Mouse (Mus musculus) activated CD4-positive, CD25-positive, alpha-beta regulatory T cell, adult 4 months (primary cell): ENCODE results near the gene Gprin1. TPM values are rescaled to one million over a fixed set of nuclear protein-coding genes. Genes with fewer than 3 reads are reported as not detected.

Source experiments
- ATAC-seq: one replicate; pipeline ENCODE4 v1.8.0; 2017
- polyA plus RNA-seq, 2 experiments: library from polyadenylated mRNA; unstranded; fragments of 100-300 nt; shearing (Covaris generic); gene quantifications; one replicate each; pipeline ENCODE4 v1.2.1; 2017

Gene Gprin1
- polyA plus RNA-seq, 2 experiments from 2014 or later: not detected

DNA sequence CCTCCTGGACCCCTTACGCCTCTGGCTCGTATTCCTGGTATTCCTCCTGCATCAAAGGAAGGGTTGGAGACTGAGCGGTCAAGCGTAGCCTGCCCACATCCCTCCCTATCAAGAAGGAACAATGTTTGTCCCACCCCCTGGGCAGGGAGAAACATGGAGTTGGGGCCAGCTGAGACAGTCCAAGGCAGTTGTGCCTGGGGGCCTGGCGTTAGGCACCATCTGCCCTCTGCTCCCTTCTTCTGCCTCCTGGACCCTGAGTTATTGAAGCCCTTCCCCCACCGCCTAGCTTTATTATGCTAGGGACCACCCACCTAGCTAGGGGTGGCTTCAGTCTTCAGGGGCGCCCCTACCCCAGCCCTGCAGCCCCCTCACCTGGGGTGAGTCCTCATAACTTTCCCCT lies 9.8 kb upstream of the Gprin1 start:
- no peak for ATAC-seq

DNA sequence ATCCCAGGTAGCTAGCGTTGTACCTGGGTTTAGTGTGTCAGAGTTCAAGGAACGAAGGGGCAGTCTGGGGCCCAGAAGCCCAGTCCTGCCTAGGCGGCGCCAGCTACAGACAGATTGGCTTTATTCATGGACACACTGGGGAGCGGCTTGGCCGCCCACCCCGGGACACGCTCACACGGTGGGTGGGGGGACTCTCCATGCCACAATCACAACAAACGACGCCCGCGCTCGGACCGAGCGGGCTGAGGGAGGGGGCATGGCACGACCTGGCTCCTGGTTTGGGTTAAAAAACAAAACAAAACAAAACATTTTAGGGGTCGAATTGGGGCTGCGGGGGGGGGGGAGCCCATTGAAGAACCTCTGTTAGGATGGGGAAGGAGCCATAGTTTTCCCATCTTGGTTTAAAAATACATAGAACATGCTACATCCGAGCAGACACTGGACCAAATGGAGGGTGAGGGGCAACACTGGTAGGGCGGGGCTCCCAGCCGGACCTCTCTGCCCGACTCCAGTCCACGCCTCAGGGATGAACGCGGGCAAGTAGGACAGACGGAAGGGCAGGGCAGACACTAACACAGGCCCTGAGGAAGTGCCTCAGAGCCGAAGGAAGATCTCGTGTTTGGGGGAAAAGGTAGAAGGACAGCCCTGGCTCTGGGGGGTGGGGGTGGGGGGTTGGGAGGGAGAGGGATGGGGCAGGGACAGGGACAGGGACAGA lies 9.2 kb upstream of the Gprin1 start:
- no peak for ATAC-seq

DNA sequence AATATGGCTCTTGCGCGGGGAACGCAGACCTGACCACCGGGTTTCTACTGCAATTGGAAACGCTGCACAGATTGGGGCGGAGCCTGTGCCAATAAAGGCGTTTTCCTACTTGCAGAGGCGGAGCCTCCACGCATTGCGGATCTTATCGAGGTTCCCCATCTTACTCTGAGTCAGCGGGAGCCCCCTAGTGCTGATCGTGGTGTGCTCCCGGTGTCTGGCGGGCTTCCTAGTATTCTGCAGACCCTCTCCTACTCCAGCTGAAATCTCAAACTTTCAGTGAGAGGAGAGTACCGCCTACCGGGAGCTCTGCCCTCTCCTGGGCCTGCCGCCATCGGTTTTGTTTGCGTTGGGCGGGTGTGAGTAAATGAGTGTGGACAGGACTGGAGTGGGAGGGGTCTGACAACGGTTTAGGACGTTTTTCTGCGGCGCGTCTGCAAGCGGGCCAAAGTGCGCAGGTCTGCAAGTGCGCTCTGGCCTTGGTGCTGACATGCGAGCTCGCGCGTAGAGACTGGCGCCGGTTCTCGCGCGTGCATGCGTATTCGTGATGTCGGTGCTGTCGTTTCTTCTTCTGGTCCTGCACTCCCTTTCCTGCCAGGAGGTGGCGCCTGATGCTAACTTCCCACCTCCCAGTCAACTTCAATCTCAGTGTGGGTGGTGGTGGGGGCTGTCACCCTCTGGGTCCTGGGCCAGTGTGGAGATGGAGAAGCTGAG lies 8.5 kb upstream of the Gprin1 start:
- peak; percentile 32 for ATAC-seq

- ATAC-seq: no peak
These were observed 7.6 kb upstream of the Gprin1 start for GRCm38 (mm10) chr13:54757093-54757830.

DNA sequence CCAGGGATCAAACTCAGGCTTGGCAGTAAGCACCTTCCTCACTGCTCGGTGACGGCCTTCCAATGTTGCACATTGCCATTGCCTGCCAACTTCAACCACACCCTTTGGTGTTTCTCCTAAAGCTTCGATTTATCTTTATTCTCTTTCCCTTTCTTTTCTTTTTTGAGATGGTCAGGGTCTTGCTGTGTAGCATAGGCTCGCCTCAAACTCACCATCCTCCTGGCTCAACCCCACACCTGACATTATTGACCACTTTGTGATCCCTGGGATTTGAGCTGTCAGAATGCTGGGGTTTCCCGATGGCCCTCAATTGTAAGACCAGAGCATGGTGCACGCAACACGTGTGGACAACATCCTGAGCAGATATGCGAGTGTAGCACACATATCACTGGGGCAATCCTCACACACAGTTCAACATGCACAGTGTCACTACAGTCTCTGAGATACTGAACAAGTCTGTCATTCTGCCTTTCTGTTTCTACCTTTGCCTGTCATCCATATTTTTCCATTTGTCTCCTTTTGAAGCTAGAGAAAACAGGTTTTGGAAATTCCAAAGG lies 6.6 kb upstream of the Gprin1 start:
- ATAC-seq: no peak

DNA sequence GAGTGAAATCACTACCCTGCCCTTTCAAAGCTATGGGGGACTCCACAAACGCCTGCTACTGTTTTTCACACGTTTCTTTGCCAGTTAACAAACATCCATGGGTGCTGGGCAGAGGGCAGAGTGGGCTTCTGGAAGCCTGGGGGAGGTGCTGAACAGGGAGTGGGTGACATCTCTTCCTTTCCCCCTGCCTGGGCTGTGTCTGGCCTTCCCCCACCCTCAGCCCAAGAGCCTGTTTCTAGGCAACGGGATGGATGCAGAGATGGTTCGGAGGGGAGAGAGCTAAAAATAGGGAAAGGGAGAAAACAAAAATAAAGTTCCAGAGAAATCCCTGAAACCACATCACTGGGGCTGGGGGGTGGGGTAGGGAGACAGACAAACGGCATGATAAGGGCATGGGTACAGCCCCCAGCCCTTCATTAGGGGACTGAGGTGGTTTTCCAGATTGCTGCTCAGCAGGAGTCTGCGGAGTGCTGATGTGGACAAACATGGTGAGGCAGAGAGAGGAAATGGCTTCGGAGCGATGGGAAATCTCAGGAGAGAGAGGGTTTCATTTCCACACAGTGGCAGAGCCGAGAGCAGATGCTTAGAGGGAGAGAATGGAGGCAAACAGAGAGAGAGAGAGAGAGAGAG lies 5.6 kb upstream of the Gprin1 start:
- no peak for ATAC-seq

GRCm38 (mm10) chr13:54754169-54755080 lies 4.8 kb upstream of the Gprin1 start:
- no peak for ATAC-seq

DNA sequence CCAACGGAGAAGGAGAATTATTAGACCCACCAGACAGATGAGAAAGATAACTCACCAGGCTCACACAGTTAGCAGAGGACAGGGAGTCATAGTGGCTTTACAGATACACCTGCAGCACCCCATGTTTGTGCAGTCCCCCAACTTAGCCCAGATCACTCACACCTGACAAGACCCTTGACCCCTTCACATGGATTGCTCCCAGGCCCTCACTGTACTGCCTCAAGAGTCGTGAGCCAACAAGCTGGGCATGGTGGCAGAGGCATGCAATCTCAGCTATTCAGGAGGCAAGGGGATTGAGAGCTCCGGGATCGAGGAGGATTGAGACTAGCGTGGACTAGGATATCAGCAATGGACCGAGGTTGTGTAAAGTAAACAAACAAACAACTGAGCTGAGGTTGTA lies 4.1 kb upstream of the Gprin1 start:
- ATAC-seq: no peak

GRCm38 (mm10) chr13:54752656-54753055 lies 3.0 kb upstream of the Gprin1 start:
- ATAC-seq: no peak

DNA sequence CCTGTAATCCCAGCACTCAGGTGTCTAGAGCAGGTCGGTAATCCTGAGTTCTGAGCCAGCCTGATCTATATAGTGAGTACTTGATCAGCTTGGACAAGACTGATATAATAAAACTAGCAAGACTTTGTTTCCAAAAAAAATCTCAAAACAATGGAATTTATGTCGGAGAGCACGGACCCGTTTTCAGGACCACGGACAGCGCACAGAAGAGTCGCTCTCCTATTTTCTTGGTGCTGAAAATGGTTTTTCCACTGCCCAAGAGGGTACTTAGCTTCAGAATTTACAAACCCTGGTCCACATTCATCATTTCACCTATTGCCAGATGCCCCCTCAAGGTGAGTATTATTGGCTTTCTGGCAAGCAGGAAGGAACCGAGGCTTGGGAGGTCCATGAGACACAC lies 1.0 kb upstream of the Gprin1 start:
- ATAC-seq: no peak

DNA sequence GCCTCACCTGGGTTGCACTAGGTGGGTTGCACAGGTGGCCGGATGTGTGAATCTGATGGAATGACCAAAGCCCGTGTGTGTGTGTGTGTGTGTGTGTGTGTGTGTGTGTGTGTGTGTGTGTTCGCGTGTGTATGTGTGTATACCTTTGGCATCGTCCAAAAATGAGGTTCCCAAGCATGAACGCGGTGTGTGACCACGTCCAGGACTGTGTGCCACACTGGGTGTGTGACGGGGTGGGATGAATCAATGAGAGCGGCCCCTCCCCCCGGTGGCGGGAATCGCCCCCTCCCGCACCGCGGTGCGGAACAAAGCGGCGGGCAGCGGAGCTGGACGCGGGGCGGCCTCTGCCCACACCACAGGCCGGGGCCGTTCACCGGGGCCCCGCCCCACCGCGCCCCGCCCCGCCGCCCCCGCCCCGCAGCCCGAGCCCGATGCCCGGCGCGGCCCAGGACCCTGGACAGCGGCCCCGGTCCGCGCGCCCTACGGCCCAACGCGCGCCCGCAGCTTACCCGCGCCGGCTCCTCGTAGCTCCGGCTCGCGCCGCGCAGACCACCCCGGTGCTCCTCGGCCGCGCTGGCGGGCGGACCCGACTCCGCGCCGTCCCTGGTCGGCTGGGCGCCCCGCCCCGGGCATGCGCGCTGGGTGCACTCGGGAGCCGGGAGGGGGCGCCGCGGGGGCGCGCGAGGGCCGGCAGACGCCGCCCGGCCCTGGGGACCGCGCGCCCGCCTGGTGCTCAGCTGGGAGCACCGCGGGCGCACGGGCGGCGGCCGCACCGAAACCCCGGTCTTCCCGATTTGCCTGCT lies 412 bp downstream of the Gprin1 start:
- ATAC-seq: no peak

DNA sequence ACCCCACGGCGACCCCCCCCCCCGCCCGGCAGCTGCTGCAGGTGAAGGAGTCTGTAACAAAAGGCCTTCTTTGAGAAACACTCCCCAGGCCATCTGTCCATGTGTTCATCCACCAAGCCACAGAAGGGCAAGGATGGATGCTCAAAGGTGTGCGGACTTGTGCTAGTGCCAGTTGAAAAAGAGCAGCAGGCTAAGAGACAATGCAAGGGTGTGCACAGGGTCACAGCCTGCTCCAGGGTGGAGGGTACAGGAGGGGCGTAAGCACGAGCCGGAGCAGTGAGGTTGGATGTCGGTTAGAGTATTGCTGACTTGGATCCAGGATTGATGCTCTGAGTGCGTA lies 983 bp downstream of the Gprin1 start:
- ATAC-seq: no peak

DNA sequence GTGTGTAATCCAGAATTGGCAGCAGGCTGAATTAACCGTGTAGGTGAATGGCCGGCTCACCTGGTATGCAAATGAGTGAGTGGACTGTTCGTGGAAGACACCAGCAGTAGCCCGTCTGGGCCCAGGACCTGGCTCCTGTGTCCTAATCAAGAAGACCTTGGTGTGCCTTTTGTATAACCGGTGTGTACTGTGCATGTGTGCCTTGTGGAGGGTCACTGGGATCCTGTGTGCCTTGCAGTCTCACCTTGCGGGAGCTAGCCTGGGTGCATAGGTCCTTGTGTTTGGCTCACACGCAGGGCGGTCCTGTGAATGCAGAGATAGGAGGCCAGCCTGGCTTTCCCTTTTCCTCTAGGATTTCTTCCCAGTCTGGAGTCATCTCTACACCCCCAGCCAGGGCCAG lies 1.5 kb downstream of the Gprin1 start:
- no peak for ATAC-seq

- ATAC-seq: no peak
These were observed 2.8 kb downstream of the Gprin1 start for GRCm38 (mm10) chr13:54746896-54747295.

DNA sequence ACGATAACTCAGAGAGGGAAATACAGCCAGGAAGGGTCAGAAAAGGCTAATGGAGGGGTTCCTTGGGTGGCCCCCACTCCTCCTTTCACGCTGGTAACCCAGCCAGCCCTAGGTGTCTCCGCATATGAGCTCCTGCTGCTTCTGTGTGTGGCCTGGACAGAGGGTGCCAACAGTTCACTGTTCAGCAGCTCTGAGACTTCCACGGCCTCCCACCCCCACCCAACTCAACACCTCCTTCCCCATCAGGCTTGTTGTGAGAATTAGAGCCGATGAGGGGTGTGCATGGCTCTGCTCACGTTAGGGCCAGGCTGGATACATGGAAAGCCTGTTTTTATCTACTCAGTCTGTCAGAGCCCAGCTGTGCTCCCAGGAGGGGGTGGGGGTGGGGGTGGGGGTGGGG lies 3.6 kb downstream of the Gprin1 start:
- no peak for ATAC-seq

DNA sequence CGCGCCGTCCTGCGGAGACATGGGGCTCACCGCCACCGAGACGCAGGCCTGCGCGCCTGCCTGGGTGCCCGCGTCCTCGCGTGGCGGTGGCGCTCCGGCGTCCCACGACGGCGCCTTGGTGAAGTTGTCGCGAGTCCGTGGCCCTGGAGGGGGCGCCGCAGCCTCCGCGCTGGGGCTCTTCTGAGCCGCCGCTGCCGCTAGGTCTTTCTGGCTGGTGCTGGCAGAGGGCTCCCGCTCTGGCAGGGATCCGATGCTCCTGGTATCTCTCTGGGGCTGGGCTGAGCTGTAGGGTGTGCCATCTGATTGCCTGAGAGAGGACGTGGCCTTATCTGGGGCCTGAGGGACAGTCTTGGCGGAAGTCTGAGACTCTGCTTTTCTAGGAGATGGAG lies 11.5 kb downstream of the Gprin1 start:
- ATAC-seq: no peak

DNA sequence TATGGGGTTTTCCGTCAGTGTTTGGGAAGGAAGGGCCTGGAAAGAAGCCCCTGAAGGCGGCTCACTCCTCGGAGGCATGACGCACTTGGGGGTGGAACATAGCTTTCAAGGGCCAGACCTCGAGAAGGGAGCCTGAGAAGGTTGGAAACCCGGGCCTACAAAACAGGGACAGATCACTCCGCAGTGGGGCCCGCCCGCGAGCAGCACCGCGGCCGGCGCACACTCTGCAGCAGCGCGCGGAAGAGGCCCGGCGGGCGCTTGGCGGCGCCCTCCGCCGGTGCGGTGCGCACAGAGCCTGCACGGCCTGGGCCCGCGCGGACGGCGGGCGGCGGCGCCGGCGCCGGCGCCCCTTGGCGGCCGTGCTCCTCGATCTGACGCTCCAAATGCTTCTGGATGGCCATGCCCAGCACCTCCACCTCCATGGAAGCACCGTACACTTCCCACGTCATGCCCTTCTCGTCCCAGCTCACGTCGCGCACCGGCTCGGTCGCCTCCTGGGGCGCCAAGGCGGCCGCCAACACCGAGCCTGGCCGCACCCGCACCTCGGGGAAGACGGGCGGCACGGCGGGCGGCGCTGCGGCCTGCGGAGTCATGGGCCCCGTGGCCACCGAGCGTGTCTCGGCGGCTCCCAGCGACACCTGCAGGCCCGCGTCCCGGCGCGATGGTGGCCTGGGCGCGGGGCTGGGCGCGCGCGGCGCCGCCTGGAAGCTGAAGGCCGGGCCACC lies 12.0 kb downstream of the Gprin1 start:
- ATAC-seq: no peak

- no peak for ATAC-seq
These were observed 12.7 kb downstream of the Gprin1 start for GRCm38 (mm10) chr13:54736931-54737330.

DNA sequence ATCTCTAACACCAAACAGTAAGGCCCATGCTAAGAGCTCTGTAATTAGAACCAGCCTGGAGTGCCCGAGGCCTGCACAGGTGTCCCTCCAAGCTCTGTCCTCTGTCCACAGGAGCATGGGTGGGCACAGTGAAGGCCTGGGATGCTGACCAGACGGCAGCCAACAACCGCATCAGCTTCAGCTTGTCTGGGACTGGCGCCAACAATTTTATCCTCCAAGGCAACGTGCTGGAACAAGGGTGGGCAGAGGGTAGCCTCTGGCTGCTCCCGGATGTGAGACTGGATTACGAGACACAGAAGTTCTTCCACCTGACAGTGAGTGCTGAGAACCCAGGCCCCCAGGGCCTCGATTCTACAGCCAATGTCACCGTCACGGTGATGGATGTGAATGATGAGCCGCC lies 23.5 kb downstream of the Gprin1 start:
- no peak for ATAC-seq

GRCm38 (mm10) chr13:54723143-54723542 lies 26.5 kb downstream of the Gprin1 start:
- no peak for ATAC-seq
